Mouse (Mus musculus) CH12.LX (cell line): ENCODE measurements at regions not wholly inside any gene's neighbourhood (a gene's known extent, or its start where the extent isn't known, plus 50 kb on each side); places are given as distances from the start of the nearest gene placed in this dataset.

Experiments
- CHD1 ChIP-seq: IDR thresholded peaks from 2 replicates; pipeline ENCODE4 v1.6.1; 2012; ENCODE audit warnings: low read depth, low read length, improper control_type of control experiment, inconsistent platforms
- CTCF ChIP-seq, 2 experiments: IDR thresholded peaks in 1 of 2; conservative IDR thresholded peaks in 1 of 2; 2 replicates each; pipeline ENCODE4 v1.5.1; 2011 to 2012; ENCODE audit warnings: low read depth in 2 of 2, low read length in 2 of 2, improper control_type of control experiment in 1 of 2, inconsistent platforms in 1 of 2, mild to moderate bottlenecking in 1 of 2, moderate library complexity in 1 of 2
- E2F4 ChIP-seq: IDR thresholded peaks from 2 replicates; pipeline ENCODE4 v1.6.1; 2011; ENCODE audit warnings: low read depth, low read length, improper control_type of control experiment; ENCODE audit not compliant: insufficient replicate concordance
- MAFK ChIP-seq: IDR thresholded peaks from 2 replicates; pipeline ENCODE4 v1.6.1; 2011; ENCODE audit warnings: low read length, improper control_type of control experiment; ENCODE audit not compliant: insufficient replicate concordance
- MAZ ChIP-seq: IDR thresholded peaks from 2 replicates; pipeline ENCODE4 v1.6.1; 2012; ENCODE audit warnings: low read depth, mild to moderate bottlenecking, inconsistent platforms, low read length, improper control_type of control experiment, moderate library complexity
- POLR2A ChIP-seq: IDR thresholded peaks from 2 replicates; pipeline ENCODE4 v1.6.1; 2011; ENCODE audit warnings: low read depth, mild to moderate bottlenecking, improper control_type of control experiment, low read length
- POLR2AphosphoS2 ChIP-seq: IDR thresholded peaks from 2 replicates; pipeline ENCODE4 v1.6.1; 2011; ENCODE audit warnings: low read depth, low read length, improper control_type of control experiment
- RAD21 ChIP-seq: IDR thresholded peaks from 2 replicates; pipeline ENCODE4 v1.6.1; 2011; ENCODE audit warnings: low read depth, mild to moderate bottlenecking, low read length, improper control_type of control experiment, moderate library complexity
- SMC3 ChIP-seq: IDR thresholded peaks from 2 replicates; pipeline ENCODE4 v1.6.1; 2011; ENCODE audit warnings: low read depth, low read length, improper control_type of control experiment
- TCF12 ChIP-seq: IDR thresholded peaks from 2 replicates; pipeline ENCODE4 v1.6.1; 2014; ENCODE audit warnings: low read depth, mild to moderate bottlenecking, inconsistent platforms, low read length, improper control_type of control experiment
- USF1 ChIP-seq: IDR thresholded peaks from 2 replicates; pipeline ENCODE4 v1.6.1; 2014; ENCODE audit warnings: low read depth, mild to moderate bottlenecking, inconsistent platforms, low read length, improper control_type of control experiment
- USF2 ChIP-seq: conservative IDR thresholded peaks from 2 replicates; pipeline ENCODE4 v1.6.1; 2011; ENCODE audit warnings: low read depth, low read length, improper control_type of control experiment

DNA sequence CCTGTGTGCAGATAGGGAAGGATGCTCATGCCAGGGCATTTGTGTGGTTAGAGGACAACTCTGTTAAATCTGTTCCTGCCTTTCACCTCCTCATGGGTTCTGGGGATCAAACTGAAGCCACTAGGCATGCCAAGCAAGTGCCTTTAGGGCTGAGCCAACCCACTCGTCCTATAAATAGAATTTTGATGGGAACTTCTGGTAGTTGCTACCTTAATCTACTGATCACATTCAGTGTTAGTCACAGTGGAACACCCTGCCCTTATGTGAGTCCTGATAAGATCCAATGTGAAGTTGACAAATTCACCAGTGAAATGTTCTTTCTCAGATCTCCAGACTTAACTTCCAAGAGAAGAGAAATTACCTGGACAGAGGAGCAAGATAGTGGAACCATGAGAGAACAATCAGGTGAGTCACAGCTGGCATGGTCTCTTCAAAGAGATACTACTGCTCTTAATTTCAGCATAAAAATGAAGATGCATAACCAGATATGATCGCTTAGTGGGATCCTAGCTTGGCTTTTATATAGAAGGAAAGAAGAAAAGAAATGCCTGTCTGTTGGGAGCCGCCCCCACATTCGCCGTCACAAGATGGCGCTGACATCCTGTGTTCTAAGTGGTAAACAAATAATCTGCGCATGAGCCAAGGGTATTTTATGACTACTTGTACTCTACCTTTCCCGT is 61.7 kb upstream of the Rell1 start:
- no peak for TF ChIP-seq USF2
- no peak for TF ChIP-seq POLR2A
- no peak for TF ChIP-seq MAFK
- TF ChIP-seq POLR2AphosphoS2, result no peak
- TF ChIP-seq USF1, result no peak
- no peak for TF ChIP-seq CTCF (conservative IDR thresholded peaks at IDR 0.05 in 1 of 2, IDR thresholded peaks at IDR 0.05 in 1 of 2; ENCODE audit: low read depth in 2 of 2, low read length in 2 of 2)
- no peak for TF ChIP-seq CHD1
- no peak for TF ChIP-seq MAZ
- TF ChIP-seq E2F4, result no peak
- TF ChIP-seq SMC3, result no peak
- no peak for TF ChIP-seq TCF12
- TF ChIP-seq RAD21, result no peak
